Mouse (Mus musculus) forebrain, embryonic 12.5 days (tissue): ENCODE data around the gene Fosl2. TPM values are rescaled to one million over a fixed set of nuclear protein-coding genes. Genes with fewer than 3 reads are reported as not detected.
"Not testable (repeated sequence)": the region's sequence is repeated elsewhere in the genome, so short reads cannot be mapped to it uniquely, and the experiment has no call there.

ENCODE experiments used
- ATAC-seq: fragments of 200-750 bp; cut with Nextera tagmentation; 2 replicates; pipeline ENCODE4 v1.8.0; 2017; ENCODE audit warnings: moderate TSS enrichment; ENCODE audit not compliant: low FRiP score
- H3K27ac ChIP-seq: fragments of 300-500 bp; sonication (generic); 2 replicates; pipeline ENCODE4 v1.5.1; 2016; ENCODE audit warnings: mild to moderate bottlenecking
- H3K27me3 ChIP-seq: fragments of 300-500 bp; sonication (generic); 2 replicates; pipeline ENCODE4 v1.6.1; 2016; ENCODE audit warnings: mild to moderate bottlenecking
- H3K36me3 ChIP-seq: fragments of 300-500 bp; sonication (generic); replicated peaks from 2 replicates; pipeline ENCODE4 v1.6.1; 2016; ENCODE audit warnings: mild to moderate bottlenecking
- H3K4me1 ChIP-seq: fragments of 300-500 bp; sonication (generic); 2 replicates; pipeline ENCODE4 v1.6.1; 2016
- H3K4me2 ChIP-seq: fragments of 300-500 bp; sonication (generic); 2 replicates; pipeline ENCODE4 v1.6.1; 2016; ENCODE audit warnings: mild to moderate bottlenecking, moderate library complexity
- H3K4me3 ChIP-seq: fragments of 300-500 bp; sonication (generic); replicated peaks from 2 replicates; pipeline ENCODE4 v1.5.1; 2016; ENCODE audit warnings: mild to moderate bottlenecking
- H3K9ac ChIP-seq: fragments of 300-500 bp; sonication (generic); 2 replicates; pipeline ENCODE4 v1.6.1; 2016; ENCODE audit warnings: mild to moderate bottlenecking
- H3K9me3 ChIP-seq: fragments of 300-500 bp; sonication (generic); 2 replicates; pipeline ENCODE4 v1.6.1; 2016
- WGBS: fragments of 180-500 bp; shearing (Covaris S2); methylation state at CpG from one replicate; pipeline ENCODE4 v1.1.7; 2016; 5-methylcytosine and 5-hydroxymethylcytosine counted together
- polyA plus RNA-seq: library from polyadenylated mRNA; unstranded; fragments of >200 nt; fragmentation: Nextera tagmentation; extraction: Ambion mirVana; gene quantifications from 2 replicates; pipeline ENCODE4 v1.2.1, GENCODE M21; 2016

Gene Fosl2
- polyA plus RNA-seq, 1 experiment from 2014 or later: 0.92 TPM

DNA sequence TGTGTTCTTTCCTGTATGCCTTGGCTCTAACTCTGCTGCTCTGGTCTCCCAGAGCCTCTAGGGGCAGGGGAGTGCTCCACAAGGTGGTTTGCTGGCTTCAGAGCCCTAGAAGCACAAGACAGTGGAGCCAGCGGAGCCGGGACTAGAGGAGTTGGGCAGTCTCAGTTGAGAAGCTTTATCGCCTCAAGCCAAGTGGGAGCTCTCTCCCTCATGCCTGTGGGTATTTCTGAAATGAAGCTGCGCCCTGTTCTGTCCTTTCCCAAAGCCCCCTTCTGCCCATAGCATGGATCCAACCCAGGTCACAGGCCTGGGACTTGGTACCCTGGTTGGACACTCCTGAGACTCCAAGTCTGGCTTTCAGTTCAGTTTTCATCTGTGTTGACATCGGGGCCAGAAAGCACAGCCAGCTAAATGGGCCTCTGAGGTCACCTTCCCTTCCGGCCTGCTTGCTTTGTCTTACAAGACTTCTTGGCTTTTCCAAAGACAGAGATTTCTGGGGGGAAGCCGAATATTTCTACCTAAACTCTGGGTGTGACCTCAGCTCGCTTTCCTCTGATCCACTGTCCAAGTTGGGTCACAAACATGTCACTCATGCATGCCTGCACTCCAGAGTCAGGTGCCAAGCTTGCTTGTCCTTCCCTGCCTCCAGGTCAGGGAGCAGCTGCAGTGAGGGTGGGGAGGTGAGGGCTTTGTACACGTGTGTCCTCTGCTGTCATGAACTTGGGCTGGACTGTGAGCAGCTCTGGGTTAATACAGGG, 19.5 kb downstream of the Fosl2 start:
- no peaks in the 10 kb centered on the region for H3K36me3 ChIP-seq
- H3K4me3 ChIP-seq: no peak overlapping the region
- H3K4me1 ChIP-seq: peaks cover 19% of the 10 kb centered on the region
- WGBS: 81% methylated on average over 9 of the region's 9 CpGs
- no peak overlapping the region for H3K9ac ChIP-seq
- no peaks in the 10 kb centered on the region for H3K9me3 ChIP-seq
- H3K4me2 ChIP-seq: no peak overlapping the region
- no peak for ATAC-seq
- H3K27me3 ChIP-seq: no peaks in the 10 kb centered on the region; the same call in 1 of the 2 replicates
- no peak overlapping the region for H3K27ac ChIP-seq

DNA sequence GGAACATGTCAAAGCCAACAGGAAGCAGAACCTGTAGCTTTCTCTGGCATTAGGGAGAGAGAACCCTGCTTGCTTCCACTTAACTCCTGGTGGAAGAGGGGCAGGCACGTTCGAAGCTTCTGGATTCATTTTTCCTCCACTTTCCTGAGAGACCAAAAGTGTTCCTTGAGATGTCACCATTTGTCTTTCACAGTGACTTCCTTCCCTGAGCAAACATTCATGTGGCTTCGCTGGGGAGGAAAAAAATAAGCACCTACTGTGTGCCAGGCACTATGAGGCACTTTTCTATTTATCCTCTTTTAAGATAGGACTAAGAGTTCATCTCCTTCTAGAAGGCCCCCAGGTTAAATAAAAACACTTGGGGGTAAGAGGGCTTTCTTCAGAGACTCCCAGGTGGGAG, 20.3 kb downstream of the Fosl2 start:
- ATAC-seq: no peak
- 80% methylated on average over 3 of the region's 3 CpGs for WGBS
- peaks cover 19% of the 10 kb centered on the region for H3K4me1 ChIP-seq
- H3K36me3 ChIP-seq: no peaks in the 10 kb centered on the region
- no peaks in the 10 kb centered on the region for H3K9me3 ChIP-seq
- no peaks in the 10 kb centered on the region; the same call in 1 of the 2 replicates for H3K27me3 ChIP-seq
- no peak overlapping the region for H3K4me2 ChIP-seq
- no peak overlapping the region for H3K4me3 ChIP-seq
- no peak overlapping the region for H3K9ac ChIP-seq
- H3K27ac ChIP-seq: no peak overlapping the region

GRCm38 (mm10) chr5:32163478-32164043, 28.0 kb downstream of the Fosl2 start:
- ATAC-seq: no peak
- Histone ChIP-seq H3K4me1 (no peaks in the 10 kb centered on the region), H3K36me3 (no peaks in the 10 kb centered on the region), H3K9me3 (no peaks in the 10 kb centered on the region), H3K27me3 (no peaks in the 10 kb centered on the region), H3K27ac (no peak overlapping the region), H3K4me3 (no peak overlapping the region), H3K9ac (no peak overlapping the region), H3K4me2 (no peak overlapping the region)
- WGBS: 88% methylated on average over 3 of the region's 3 CpGs

GRCm38 (mm10) chr5:32172188-32172587, 36.6 kb downstream of the Fosl2 start:
- Histone ChIP-seq H3K4me2 (no peak overlapping the region), H3K36me3 (no peaks in the 10 kb centered on the region), H3K27ac (no peak overlapping the region), H3K9ac (no peak overlapping the region), H3K4me3 (no peak overlapping the region), H3K27me3 (no peaks in the 10 kb centered on the region), H3K9me3 (no peaks in the 10 kb centered on the region), H3K4me1 (no peaks in the 10 kb centered on the region)
- WGBS: 81% methylated on average over 2 of the region's 2 CpGs
- ATAC-seq: no peak

DNA sequence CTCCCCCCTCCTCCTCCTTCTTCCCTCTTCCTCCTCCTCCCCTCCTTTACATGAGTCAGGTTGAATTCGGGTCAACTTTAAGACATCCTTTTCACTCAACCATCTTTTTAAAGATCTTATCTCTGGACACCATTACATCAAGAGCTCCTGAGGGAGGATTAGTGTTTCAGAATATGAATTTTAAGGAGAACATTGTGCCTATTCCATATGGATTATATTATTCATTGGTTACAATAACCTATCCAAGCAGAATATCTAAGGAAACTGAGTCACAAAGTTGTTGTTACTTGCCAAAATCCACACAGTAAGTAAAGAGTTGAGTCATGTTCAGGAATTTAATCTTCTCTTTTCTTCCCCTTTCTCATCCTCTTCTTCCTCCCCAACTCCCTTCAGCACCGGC, 41.2 kb downstream of the Fosl2 start:
- Histone ChIP-seq H3K4me1 (no peaks in the 10 kb centered on the region), H3K9ac (no peak overlapping the region), H3K27ac (no peak overlapping the region), H3K27me3 (no peaks in the 10 kb centered on the region), H3K4me3 (no peak overlapping the region), H3K4me2 (no peak overlapping the region), H3K9me3 (no peaks in the 10 kb centered on the region), H3K36me3 (no peaks in the 10 kb centered on the region)
- no peak for ATAC-seq
- 87% methylated on average over 1 of the region's 2 CpGs for WGBS

DNA sequence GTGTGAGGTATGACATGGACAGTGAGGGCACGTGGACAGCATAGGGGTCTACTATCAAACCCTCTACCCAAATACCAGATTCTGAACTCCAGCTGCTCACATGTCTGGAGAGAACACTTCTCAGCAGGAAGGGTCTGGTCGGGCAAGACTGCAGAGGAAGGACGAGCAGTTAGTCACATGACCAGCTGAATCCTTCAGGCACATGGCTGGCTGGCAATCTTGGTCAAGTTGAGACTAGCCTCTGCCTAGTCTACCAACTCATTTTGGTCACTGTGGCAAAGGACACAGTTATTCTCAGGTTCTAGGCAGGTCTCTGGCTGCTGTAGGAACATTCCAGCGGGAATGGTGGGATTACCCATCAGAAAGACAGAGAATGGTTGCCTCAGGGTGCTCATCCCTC, 42.1 kb downstream of the Fosl2 start:
- H3K9me3 ChIP-seq: no peaks in the 10 kb centered on the region
- no peaks in the 10 kb centered on the region for H3K27me3 ChIP-seq
- H3K27ac ChIP-seq: no peak overlapping the region
- H3K4me1 ChIP-seq: no peaks in the 10 kb centered on the region
- 74% methylated on average over 4 of the region's 4 CpGs for WGBS
- no peak overlapping the region for H3K4me2 ChIP-seq
- no peaks in the 10 kb centered on the region for H3K36me3 ChIP-seq
- H3K4me3 ChIP-seq: no peak overlapping the region
- no peak for ATAC-seq
- H3K9ac ChIP-seq: no peak overlapping the region

- H3K9me3 ChIP-seq, H3K4me2 ChIP-seq, H3K36me3 ChIP-seq, H3K27me3 ChIP-seq, H3K4me3 ChIP-seq, H3K27ac ChIP-seq, H3K4me1 ChIP-seq, H3K9ac ChIP-seq, ATAC-seq: not testable (repeated sequence)
- WGBS: 84% methylated on average over 5 of the region's 6 CpGs
Measured at GRCm38 (mm10) chr5:32178720-32179119, 43.1 kb downstream of the Fosl2 start.

DNA sequence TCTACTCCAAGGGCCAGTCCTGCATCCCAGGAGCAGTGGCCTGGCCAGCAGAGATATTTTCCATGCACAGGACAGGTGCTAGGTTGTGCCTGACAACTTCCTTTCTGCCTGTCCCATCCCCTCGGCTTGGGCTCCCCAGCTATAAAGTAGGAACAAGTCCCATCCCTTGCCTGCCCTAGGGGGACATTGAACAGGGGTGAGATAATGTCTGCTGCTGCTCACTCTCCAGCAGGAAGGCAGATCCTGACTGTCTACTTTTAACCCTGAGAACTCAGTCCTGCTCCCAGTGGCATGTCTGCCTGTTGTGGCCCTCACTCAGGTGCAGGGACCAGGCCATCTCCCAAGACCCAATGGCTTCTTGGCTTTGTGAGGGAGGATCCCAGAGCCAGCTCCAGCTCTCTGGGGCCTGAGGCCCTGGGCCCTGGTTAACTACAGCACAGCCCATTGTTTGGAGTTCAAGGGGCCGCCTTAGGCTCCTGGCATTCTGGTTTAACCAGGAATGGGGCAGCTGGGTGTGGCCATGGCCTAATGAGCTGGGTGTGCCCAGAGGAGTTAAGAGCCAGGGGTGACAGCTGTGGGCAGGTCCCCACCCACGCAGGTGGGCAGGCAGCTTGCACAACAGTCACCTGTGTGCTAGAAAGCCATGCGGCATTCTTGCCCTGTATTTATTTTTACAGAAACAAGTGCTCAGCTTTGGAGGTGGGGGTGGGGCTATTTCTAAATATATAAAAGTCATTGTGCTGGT, 47.5 kb downstream of the Fosl2 start:
- Histone ChIP-seq H3K27me3 (no peaks in the 10 kb centered on the region), H3K36me3 (no peaks in the 10 kb centered on the region)
- WGBS: 69% methylated on average over 4 of the region's 4 CpGs

DNA sequence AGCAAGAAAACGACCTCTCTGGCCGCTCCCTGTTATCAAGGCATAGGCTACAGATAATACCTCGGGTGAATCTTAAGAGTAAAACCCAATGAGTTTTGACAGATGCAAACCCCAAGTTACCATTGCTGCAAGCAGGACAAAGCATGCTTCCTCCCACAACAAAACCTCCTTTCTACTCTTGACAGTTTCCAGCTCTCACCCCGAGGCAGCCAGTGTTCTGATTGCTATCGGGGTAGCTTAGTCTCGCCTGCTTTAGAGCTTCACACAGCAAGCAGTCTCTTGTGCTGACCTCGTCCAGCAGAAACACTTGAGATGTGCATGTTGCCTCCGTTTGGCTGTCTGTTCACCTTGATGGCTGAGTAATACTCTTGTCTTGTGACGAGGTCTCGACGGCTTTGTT, 52.1 kb downstream of the Fosl2 start:
- H3K27ac ChIP-seq: no peak overlapping the region
- H3K4me2 ChIP-seq: no peak overlapping the region
- H3K9me3 ChIP-seq: no peaks in the 10 kb centered on the region
- H3K27me3 ChIP-seq: no peaks in the 10 kb centered on the region
- no peaks in the 10 kb centered on the region for H3K36me3 ChIP-seq
- H3K9ac ChIP-seq: no peak overlapping the region
- H3K4me3 ChIP-seq: no peak overlapping the region
- ATAC-seq: no peak
- 51% methylated on average over 11 of the region's 11 CpGs for WGBS
- no peaks in the 10 kb centered on the region for H3K4me1 ChIP-seq

More for the DNA sequence above, 47.5 kb downstream of the Fosl2 start:
- Histone ChIP-seq H3K9me3 (no peaks in the 10 kb centered on the region), H3K9ac (no peak overlapping the region), H3K27ac (no peak overlapping the region), H3K4me2 (no peak overlapping the region), H3K4me3 (no peak overlapping the region), H3K4me1 (no peaks in the 10 kb centered on the region)
- no peak for ATAC-seq

GRCm38 (mm10) chr5:32191259-32191658, 55.7 kb downstream of the Fosl2 start:
- Histone ChIP-seq H3K4me1 (no peaks in the 10 kb centered on the region), H3K9ac (no peak overlapping the region), H3K4me3 (no peak overlapping the region), H3K27me3 (no peaks in the 10 kb centered on the region), H3K36me3 (no peaks in the 10 kb centered on the region), H3K27ac (no peak overlapping the region), H3K4me2 (no peak overlapping the region), H3K9me3 (no peaks in the 10 kb centered on the region)
- no peak for ATAC-seq
- WGBS: 86% methylated on average over 5 of the region's 5 CpGs

DNA sequence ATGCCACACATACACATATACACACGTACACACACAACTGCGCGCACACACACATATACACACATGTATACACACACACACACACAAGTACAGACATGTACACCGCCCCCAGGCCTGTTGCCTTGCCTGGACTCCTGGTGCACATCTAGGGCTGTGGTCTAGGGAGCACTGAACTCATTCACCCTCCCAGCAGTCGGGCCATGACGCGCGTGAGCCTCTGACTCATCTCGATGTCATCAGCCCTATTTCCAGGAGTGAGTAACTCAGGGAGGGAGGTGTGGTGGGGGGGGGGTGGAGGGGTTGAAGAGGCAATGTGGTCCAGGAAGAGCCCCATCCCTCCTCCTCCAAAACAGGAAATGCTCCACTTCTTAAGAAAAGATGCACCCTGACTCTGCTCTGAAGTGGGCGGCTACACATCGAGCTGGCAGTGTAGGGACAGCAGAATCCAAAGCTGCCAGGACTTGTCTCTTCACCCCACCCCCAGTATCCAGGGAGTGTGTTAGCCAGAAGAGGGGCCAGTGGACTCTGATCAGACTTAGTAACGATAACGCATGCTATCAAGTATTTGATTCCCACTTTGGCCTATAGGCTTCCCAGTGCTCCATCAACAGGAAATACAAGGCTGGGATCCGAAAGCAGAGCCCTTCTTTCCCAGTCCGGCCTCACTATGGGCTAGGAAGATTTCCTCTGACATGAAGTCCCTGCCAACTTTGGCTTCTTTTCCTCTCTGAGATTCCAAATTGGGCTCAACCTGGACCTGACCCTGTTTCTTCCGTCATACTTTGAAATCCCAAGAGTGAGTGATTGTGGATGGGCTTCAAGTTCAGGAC, 56.6 kb downstream of the Fosl2 start:
- no peaks in the 10 kb centered on the region for H3K9me3 ChIP-seq
- ATAC-seq: no peak
- H3K9ac ChIP-seq: no peak overlapping the region
- no peaks in the 10 kb centered on the region for H3K4me1 ChIP-seq
- 92% methylated on average over 16 of the region's 16 CpGs for WGBS
- H3K27ac ChIP-seq: no peak overlapping the region
- no peak overlapping the region for H3K4me3 ChIP-seq
- H3K36me3 ChIP-seq: no peaks in the 10 kb centered on the region
- H3K4me2 ChIP-seq: no peak overlapping the region
- H3K27me3 ChIP-seq: no peaks in the 10 kb centered on the region

- ATAC-seq: no peak
- H3K27ac ChIP-seq: no peak overlapping the region
- H3K9me3 ChIP-seq: no peaks in the 10 kb centered on the region
- H3K4me3 ChIP-seq: no peak overlapping the region
- no peaks in the 10 kb centered on the region for H3K4me1 ChIP-seq
- H3K9ac ChIP-seq: no peak overlapping the region
- no peaks in the 10 kb centered on the region for H3K27me3 ChIP-seq
- WGBS: 79% methylated on average over 4 of the region's 4 CpGs
- H3K4me2 ChIP-seq: no peak overlapping the region
- H3K36me3 ChIP-seq: no peaks in the 10 kb centered on the region
Measured at GRCm38 (mm10) chr5:32194236-32194635, 58.6 kb downstream of the Fosl2 start.
